Mouse (Mus musculus) embryonic fibroblast, embryonic 13.5 days (primary cell): ENCODE data around the gene Cldn3.

Experiments
- CTCF ChIP-seq: IDR thresholded peaks from 2 replicates; pipeline ENCODE4 v1.5.1; 2011; ENCODE audit warnings: mild to moderate bottlenecking, control low read depth, low read length, moderate library complexity, borderline replicate concordance; ENCODE audit not compliant: insufficient read depth
- POLR2A ChIP-seq: IDR thresholded peaks from 2 replicates; pipeline ENCODE4 v1.6.1; 2011; ENCODE audit warnings: low read depth, mild to moderate bottlenecking, control low read depth, low read length, moderate library complexity

GRCm38 (mm10) chr5:134970671-134971070, 15.3 kb upstream of the Cldn3 start:
- TF ChIP-seq CTCF, result no peak
- TF ChIP-seq POLR2A, result no peak
